Mouse (Mus musculus): Measurements from ENCODE around the gene Tubgcp3. TPM values are rescaled to one million over a fixed set of nuclear protein-coding genes. Genes with fewer than 3 reads are reported as not detected.

Tubgcp3 gene
- total and polyA plus RNA-seq, 3 experiments = 29.7 to 48.7 (median 33.4) TPM

GRCm38 (mm10) chr8:12719091-12719490 lies 47.0 kb upstream of the Tubgcp3 start:
- dilution Hi-C loops (cut with MboI; ENCODE audit: extremely low pct_ligation_motif_present, extremely low pct_unique_long_range_greater_than_20kb, low sequenced_read_pairs) = no loop called here

GRCm38 (mm10) chr8:12715861-12716585 lies 44.0 kb upstream of the Tubgcp3 start:
- TF ChIP-seq CHD1 (IDR thresholded peaks at IDR 0.05; ENCODE audit: low read depth, low read length) = no peak
- TF ChIP-seq GABPA (IDR thresholded peaks at IDR 0.05; ENCODE audit: insufficient replicate concordance, low read depth, low read length) = no peak
- no peak for TF ChIP-seq ZMIZ1 (IDR thresholded peaks at IDR 0.05; ENCODE audit: low read depth, low read length)
- TF ChIP-seq E2F4 (IDR thresholded peaks at IDR 0.05; ENCODE audit: insufficient replicate concordance, low read depth, low read length) = no peak
- TF ChIP-seq JUND (conservative IDR thresholded peaks at IDR 0.05; ENCODE audit: low read depth, low read length) = no peak
- TF ChIP-seq MAX (IDR thresholded peaks at IDR 0.05; ENCODE audit: low read length) = no peak
- TF ChIP-seq ZNF384 (IDR thresholded peaks at IDR 0.05; ENCODE audit: low read depth, low read length) = no peak
- TF ChIP-seq USF1 (IDR thresholded peaks at IDR 0.05; ENCODE audit: low read depth, low read length) = no peak
- no peak for TF ChIP-seq MEF2A (IDR thresholded peaks at IDR 0.05; ENCODE audit: borderline replicate concordance, low read depth, low read length)
- TF ChIP-seq ELF1 (IDR thresholded peaks at IDR 0.05; ENCODE audit: low read depth, low read length) = no peak
- TF ChIP-seq IRF4 (IDR thresholded peaks at IDR 0.05; ENCODE audit: low read depth, low read length) = no peak
- DNase-seq (ENCODE audit: extremely low read depth) = no peak
- no peaks in the 10 kb centered on the region for H3K36me3 ChIP-seq (replicated peaks in 1 of 2; ENCODE audit: control insufficient read depth in 1 of 2, insufficient read depth in 1 of 2, low read length in 1 of 2)
- no peaks in the 10 kb centered on the region for H3K4me1 ChIP-seq (ENCODE audit: control insufficient read depth in 1 of 2, insufficient read depth in 2 of 2)
- H3K4me3 ChIP-seq (replicated peaks in 1 of 3; ENCODE audit: low read depth in 2 of 3, low read length in 2 of 3, poor library complexity in 1 of 3) = no peak overlapping the region
- in situ Hi-C loops (cut with MboI; ENCODE audit: low pct_ligation_motif_present, low pct_unique_long_range_greater_than_20kb, low sequenced_read_pairs) (no loop called here), dilution Hi-C loops (cut with MboI; ENCODE audit: extremely low pct_ligation_motif_present, extremely low pct_unique_long_range_greater_than_20kb, low sequenced_read_pairs) (no loop called here)
- no peak overlapping the region for H3K9ac ChIP-seq (ENCODE audit: insufficient read depth, low read depth)
- no peak overlapping the region for H3K4me2 ChIP-seq (ENCODE audit: insufficient read depth, low read depth, poor library complexity, severe bottlenecking)
- no peaks in the 10 kb centered on the region for H3K79me2 ChIP-seq (replicated peaks; ENCODE audit: control insufficient read depth, extremely low read depth, insufficient read depth, poor library complexity, severe bottlenecking)
- no peak overlapping the region for H3K27ac ChIP-seq (ENCODE audit: insufficient read depth, low read depth)
- H3K27me3 ChIP-seq (replicated peaks) = peaks cover 84% of the 10 kb centered on the region
- peaks cover 5% of the 10 kb centered on the region for H3K9me3 ChIP-seq (replicated peaks; ENCODE audit: low read length)

More at GRCm38 (mm10) chr8:12719091-12719490, 47.0 kb upstream of the Tubgcp3 start:
- no peak overlapping the region for H3K9ac ChIP-seq (ENCODE audit: insufficient read depth, low read depth)
- H3K9me3 ChIP-seq (replicated peaks; ENCODE audit: low read length) = no peaks in the 10 kb centered on the region
- DNase-seq (ENCODE audit: extremely low read depth) = no peak
- in situ Hi-C loops (cut with MboI; ENCODE audit: low pct_ligation_motif_present, low pct_unique_long_range_greater_than_20kb, low sequenced_read_pairs) = no loop called here
- no peaks in the 10 kb centered on the region for H3K79me2 ChIP-seq (replicated peaks; ENCODE audit: control insufficient read depth, extremely low read depth, insufficient read depth, poor library complexity, severe bottlenecking)
- TF ChIP-seq MAZ (IDR thresholded peaks at IDR 0.05; ENCODE audit: low read depth, low read length) (no peak), ETS1 (conservative IDR thresholded peaks at IDR 0.05; ENCODE audit: low read depth, low read length) (no peak), UBTF (IDR thresholded peaks at IDR 0.05; ENCODE audit: low read depth, low read length) (no peak), CHD1 (IDR thresholded peaks at IDR 0.05; ENCODE audit: low read depth, low read length) (no peak), POLR2A (IDR thresholded peaks at IDR 0.05; ENCODE audit: low read depth, low read length) (no peak)
- no peak overlapping the region for H3K4me2 ChIP-seq (ENCODE audit: insufficient read depth, low read depth, poor library complexity, severe bottlenecking)
- H3K4me1 ChIP-seq (ENCODE audit: control insufficient read depth in 1 of 2, insufficient read depth in 2 of 2) = no peaks in the 10 kb centered on the region
- no peak overlapping the region for H3K27ac ChIP-seq (ENCODE audit: insufficient read depth, low read depth)
- H3K36me3 ChIP-seq (replicated peaks in 1 of 2; ENCODE audit: control insufficient read depth in 1 of 2, insufficient read depth in 1 of 2, low read length in 1 of 2) = no peaks in the 10 kb centered on the region
- peaks cover 78% of the 10 kb centered on the region for H3K27me3 ChIP-seq (replicated peaks)
- no peak overlapping the region for H3K4me3 ChIP-seq (replicated peaks in 1 of 3; ENCODE audit: low read depth in 2 of 3, low read length in 2 of 3, poor library complexity in 1 of 3)

Measured in CH12.LX (cell line).